Mouse (Mus musculus) lung, adult 2 months (tissue): ENCODE results near the gene Scn10a.

Source experiments
- CTCF ChIP-seq: fragments of 200-500 bp; IDR thresholded peaks from 2 replicates; pipeline ENCODE4 v1.5.1; 2011; ENCODE audit warnings: mild to moderate bottlenecking, low read length, control low read depth; ENCODE audit not compliant: insufficient read depth
- POLR2A ChIP-seq: fragments of 200-500 bp; IDR thresholded peaks from 2 replicates; pipeline ENCODE4 v1.6.1; 2011; ENCODE audit warnings: low read depth, mild to moderate bottlenecking, control low read depth, low read length, borderline replicate concordance; ENCODE audit errors: extremely low read depth

DNA sequence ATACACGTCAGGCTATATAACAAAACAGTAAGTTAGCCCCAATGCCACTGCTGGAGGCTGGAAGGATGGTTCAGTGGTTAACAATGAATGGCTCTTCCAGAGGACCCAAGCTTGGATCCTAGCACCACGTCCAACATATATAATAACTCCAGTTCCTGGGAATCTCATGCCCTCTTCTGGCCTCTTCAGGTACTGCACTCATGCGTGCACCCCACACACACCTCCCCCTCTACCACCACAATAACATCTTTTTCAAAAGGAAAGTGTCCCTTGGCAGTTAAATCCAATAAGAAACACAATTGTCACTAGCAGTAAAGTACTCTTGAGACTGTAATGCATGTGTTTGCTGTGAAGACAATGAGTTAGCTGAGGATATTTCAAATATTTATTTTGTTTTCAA is 41.1 kb upstream of the Scn10a start:
- no peak for TF ChIP-seq POLR2A
- no peak for TF ChIP-seq CTCF
